Mouse (Mus musculus) kidney, embryonic 16.5 days (tissue): ENCODE measurements at regions not wholly inside any gene's neighbourhood (a gene's known extent, or its start where the extent isn't known, plus 50 kb on each side); places are given as distances from the start of the nearest gene placed in this dataset.

Source experiments
- ATAC-seq: fragments of 200-750 bp; cut with Nextera tagmentation; 2 replicates; pipeline ENCODE4 v1.8.0; 2017; ENCODE audit warnings: moderate TSS enrichment; ENCODE audit not compliant: low FRiP score, low TSS enrichment
- H3K27ac ChIP-seq: fragments of 300-500 bp; sonication (generic); 2 replicates; pipeline ENCODE4 v1.5.1; 2014; ENCODE audit warnings: low read length
- H3K27me3 ChIP-seq: fragments of 300-500 bp; sonication (generic); 2 replicates; pipeline ENCODE4 v1.6.1; 2014; ENCODE audit warnings: low read length, control low read depth, mixed read lengths; ENCODE audit not compliant: insufficient read depth
- H3K36me3 ChIP-seq: fragments of 300-500 bp; sonication (generic); 2 replicates; pipeline ENCODE4 v1.6.1; 2014; ENCODE audit warnings: low read length, control low read depth, mixed read lengths; ENCODE audit not compliant: insufficient read depth
- H3K4me1 ChIP-seq: fragments of 300-500 bp; sonication (generic); 2 replicates; pipeline ENCODE4 v1.6.1; 2014; ENCODE audit warnings: low read length, control low read depth, mixed read lengths; ENCODE audit not compliant: insufficient read depth
- H3K4me2 ChIP-seq: fragments of 300-500 bp; sonication (generic); replicated peaks from 2 replicates; pipeline ENCODE4 v1.6.1; 2014; ENCODE audit warnings: low read depth, low read length
- H3K4me3 ChIP-seq: fragments of 300-500 bp; sonication (generic); 2 replicates; pipeline ENCODE4 v1.5.1; 2014; ENCODE audit warnings: mild to moderate bottlenecking, low read length
- H3K9ac ChIP-seq: fragments of 300-500 bp; sonication (generic); replicated peaks from 2 replicates; pipeline ENCODE4 v1.6.1; 2014; ENCODE audit warnings: low read length
- H3K9me3 ChIP-seq: fragments of 300-500 bp; sonication (generic); 2 replicates; pipeline ENCODE4 v1.6.1; 2016; ENCODE audit warnings: low read length, control low read depth
- WGBS: fragments of 180-500 bp; shearing (Covaris S2); extraction: QIAGEN DNeasy Blood & Tissue Kit; methylation state at CpG from one replicate; pipeline ENCODE4 v1.1.7; 2014; 5-methylcytosine and 5-hydroxymethylcytosine counted together

- Histone ChIP-seq H3K4me1 (peaks cover 13% of the 10 kb centered on the region; the same call in 1 of the 2 replicates), H3K36me3 (no peaks in the 10 kb centered on the region), H3K9me3 (no peaks in the 10 kb centered on the region), H3K9ac (no peak overlapping the region), H3K4me3 (no peak overlapping the region), H3K27me3 (no peaks in the 10 kb centered on the region), H3K4me2 (no peak overlapping the region), H3K27ac (no peak overlapping the region)
- ATAC-seq: no peak
- 38% methylated on average over 10 of the region's 10 CpGs for WGBS
These were observed 207.0 kb downstream of the Snx19 start for GRCm38 (mm10) chr9:30633741-30634470.

GRCm38 (mm10) chr9:30632164-30633146, 205.5 kb downstream of the Snx19 start:
- Histone ChIP-seq H3K27me3 (no peaks in the 10 kb centered on the region), H3K4me2 (no peak overlapping the region), H3K27ac (peak overlapping the region; percentile 50; the same call in 1 of the 2 replicates), H3K9me3 (no peaks in the 10 kb centered on the region), H3K9ac (no peak overlapping the region), H3K4me3 (no peak overlapping the region), H3K4me1 (peaks cover 13% of the 10 kb centered on the region; the same call in 1 of the 2 replicates), H3K36me3 (no peaks in the 10 kb centered on the region)
- WGBS: 43% methylated on average over 6 of the region's 6 CpGs
- ATAC-seq: peak; percentile 61; the same call in 1 of the 2 replicates

- 81% methylated on average over 8 of the region's 8 CpGs for WGBS
- no peaks in the 10 kb centered on the region for H3K9me3 ChIP-seq
- H3K36me3 ChIP-seq: no peaks in the 10 kb centered on the region
- no peaks in the 10 kb centered on the region for H3K4me1 ChIP-seq
- H3K27ac ChIP-seq: no peak overlapping the region
- no peak overlapping the region for H3K4me2 ChIP-seq
- no peak overlapping the region for H3K9ac ChIP-seq
- no peak for ATAC-seq
- H3K4me3 ChIP-seq: no peak overlapping the region
- no peaks in the 10 kb centered on the region for H3K27me3 ChIP-seq
These were observed 198.7 kb downstream of the Snx19 start for GRCm38 (mm10) chr9:30625635-30626034.

- no peaks in the 10 kb centered on the region for H3K36me3 ChIP-seq
- WGBS: 65% methylated on average over 3 of the region's 3 CpGs
- no peaks in the 10 kb centered on the region for H3K27me3 ChIP-seq
- no peaks in the 10 kb centered on the region for H3K4me1 ChIP-seq
- H3K9me3 ChIP-seq: no peaks in the 10 kb centered on the region
- H3K27ac ChIP-seq: no peak overlapping the region
- H3K4me3 ChIP-seq: no peak overlapping the region
- H3K4me2 ChIP-seq: no peak overlapping the region
- H3K9ac ChIP-seq: no peak overlapping the region
- ATAC-seq: no peak
These were observed 198.2 kb downstream of the Snx19 start for GRCm38 (mm10) chr9:30625090-30625489.

GRCm38 (mm10) chr9:30624481-30624880, 197.6 kb downstream of the Snx19 start:
- H3K4me1 ChIP-seq: no peaks in the 10 kb centered on the region
- no peak overlapping the region for H3K4me2 ChIP-seq
- H3K4me3 ChIP-seq: no peak overlapping the region
- 80% methylated on average over 5 of the region's 5 CpGs for WGBS
- H3K9me3 ChIP-seq: no peaks in the 10 kb centered on the region
- no peak for ATAC-seq
- H3K27ac ChIP-seq: no peak overlapping the region
- H3K36me3 ChIP-seq: no peaks in the 10 kb centered on the region
- H3K27me3 ChIP-seq: no peaks in the 10 kb centered on the region
- no peak overlapping the region for H3K9ac ChIP-seq

- Histone ChIP-seq H3K9me3 (no peaks in the 10 kb centered on the region), H3K27me3 (no peaks in the 10 kb centered on the region), H3K9ac (no peak overlapping the region), H3K4me3 (no peak overlapping the region), H3K4me2 (no peak overlapping the region), H3K4me1 (no peaks in the 10 kb centered on the region), H3K27ac (no peak overlapping the region), H3K36me3 (no peaks in the 10 kb centered on the region)
- no peak for ATAC-seq
- 88% methylated on average over 2 of the region's 2 CpGs for WGBS
These were observed 192.4 kb downstream of the Snx19 start for GRCm38 (mm10) chr9:30619325-30619724.

- Histone ChIP-seq H3K4me2 (no peak overlapping the region), H3K4me1 (no peaks in the 10 kb centered on the region), H3K27me3 (no peaks in the 10 kb centered on the region), H3K9ac (no peak overlapping the region), H3K27ac (no peak overlapping the region), H3K4me3 (no peak overlapping the region), H3K9me3 (no peaks in the 10 kb centered on the region), H3K36me3 (no peaks in the 10 kb centered on the region)
- no peak for ATAC-seq
- 79% methylated on average over 2 of the region's 2 CpGs for WGBS
These were observed 191.3 kb downstream of the Snx19 start for GRCm38 (mm10) chr9:30618181-30618580.

- ATAC-seq: peak; percentile 77
- Histone ChIP-seq H3K9ac (no peak overlapping the region), H3K27ac (no peak overlapping the region; the same call in 1 of the 2 replicates), H3K9me3 (no peaks in the 10 kb centered on the region), H3K27me3 (no peaks in the 10 kb centered on the region), H3K36me3 (no peaks in the 10 kb centered on the region), H3K4me2 (no peak overlapping the region), H3K4me1 (no peaks in the 10 kb centered on the region), H3K4me3 (no peak overlapping the region)
- 63% methylated on average over 6 of the region's 6 CpGs for WGBS
These were observed 186.8 kb downstream of the Snx19 start for GRCm38 (mm10) chr9:30613715-30614114.

- peak; percentile 39; the same call in 1 of the 2 replicates for ATAC-seq
- H3K4me3 ChIP-seq: no peak overlapping the region
- H3K27me3 ChIP-seq: no peaks in the 10 kb centered on the region
- no peak overlapping the region for H3K4me2 ChIP-seq
- H3K36me3 ChIP-seq: no peaks in the 10 kb centered on the region
- H3K27ac ChIP-seq: no peak overlapping the region; the same call in 1 of the 2 replicates
- no peaks in the 10 kb centered on the region for H3K4me1 ChIP-seq
- WGBS: 60% methylated on average over 5 of the region's 5 CpGs
- no peak overlapping the region for H3K9ac ChIP-seq
- H3K9me3 ChIP-seq: no peaks in the 10 kb centered on the region
These were observed 186.2 kb downstream of the Snx19 start for GRCm38 (mm10) chr9:30613003-30613552.
